Mouse (Mus musculus) liver, embryonic 16.5 days (tissue): ENCODE results near the gene Trim11. TPM values are rescaled to one million over a fixed set of nuclear protein-coding genes. Genes with fewer than 3 reads are reported as not detected.
A peak's percentile ranks its signal among the peaks of the same experiment; 100 is the strongest.

Source experiments
- ATAC-seq: fragments of 200-750 bp; cut with Nextera tagmentation; 2 replicates; pipeline ENCODE4 v1.8.0; 2017; ENCODE audit warnings: low read depth, mild to moderate bottlenecking, moderate number of reproducible peaks, moderate library complexity
- H3K27ac ChIP-seq: fragments of 300-500 bp; sonication (generic); 2 replicates; pipeline ENCODE4 v1.5.1; 2014; ENCODE audit warnings: mild to moderate bottlenecking, low read length
- H3K27me3 ChIP-seq: fragments of 300-500 bp; sonication (generic); 2 replicates; pipeline ENCODE4 v1.6.1; 2014; ENCODE audit warnings: low read depth, low read length, mixed read lengths; ENCODE audit not compliant: control insufficient read depth, insufficient read depth
- H3K36me3 ChIP-seq: fragments of 300-500 bp; sonication (generic); 2 replicates; pipeline ENCODE4 v1.6.1; 2014; ENCODE audit warnings: mild to moderate bottlenecking; ENCODE audit not compliant: control insufficient read depth, insufficient read depth
- H3K4me1 ChIP-seq: fragments of 300-500 bp; sonication (generic); 2 replicates; pipeline ENCODE4 v1.6.1; 2014; ENCODE audit warnings: low read depth, low read length, mixed read lengths; ENCODE audit not compliant: control insufficient read depth
- H3K4me2 ChIP-seq: fragments of 300-500 bp; sonication (generic); 2 replicates; pipeline ENCODE4 v1.6.1; 2014; ENCODE audit warnings: low read depth, low read length, mixed read lengths
- H3K4me3 ChIP-seq: fragments of 300-500 bp; sonication (generic); 2 replicates; pipeline ENCODE4 v1.5.1; 2014; ENCODE audit warnings: low read depth, mild to moderate bottlenecking, low read length
- H3K9ac ChIP-seq: fragments of 300-500 bp; sonication (generic); 2 replicates; pipeline ENCODE4 v1.6.1; 2014; ENCODE audit warnings: low read depth, low read length
- H3K9me3 ChIP-seq: fragments of 300-500 bp; sonication (generic); replicated peaks from 2 replicates; pipeline ENCODE4 v1.6.1; 2016; ENCODE audit warnings: low read length; ENCODE audit not compliant: control insufficient read depth
- WGBS: fragments of 180-500 bp; shearing (Covaris S2); extraction: QIAGEN DNeasy Blood & Tissue Kit; methylation state at CpG from one replicate; pipeline ENCODE4 v1.1.7; 2014; ENCODE audit not compliant: insufficient replicate concordance; 5-methylcytosine and 5-hydroxymethylcytosine counted together
- polyA plus RNA-seq: library from polyadenylated mRNA; unstranded; fragments of >200 nt; fragmentation: Nextera tagmentation; extraction: Ambion mirVana; gene quantifications from 2 replicates; pipeline ENCODE4 v1.2.1, GENCODE M21; 2015

Gene Trim11
- polyA plus RNA-seq, 1 experiment from 2014 or later: 8.2 TPM

GRCm38 (mm10) chr11:58970831-58971530, 6.9 kb upstream of the Trim11 start:
- H3K9me3 ChIP-seq: no peaks in the 10 kb centered on the region
- peaks cover 2% of the 10 kb centered on the region; the same call in 1 of the 2 replicates for H3K36me3 ChIP-seq
- no peak overlapping the region for H3K4me2 ChIP-seq
- no peak overlapping the region for H3K27ac ChIP-seq
- WGBS: 83% methylated on average over 21 of the region's 21 CpGs
- H3K4me3 ChIP-seq: no peak overlapping the region
- peaks cover 5% of the 10 kb centered on the region for H3K4me1 ChIP-seq
- H3K9ac ChIP-seq: no peak overlapping the region
- no peak for ATAC-seq
- H3K27me3 ChIP-seq: no peaks in the 10 kb centered on the region

- Histone ChIP-seq H3K4me3 (no peak overlapping the region), H3K27me3 (no peaks in the 10 kb centered on the region), H3K9me3 (no peaks in the 10 kb centered on the region), H3K4me2 (no peak overlapping the region), H3K4me1 (peaks cover 5% of the 10 kb centered on the region), H3K36me3 (peaks cover 2% of the 10 kb centered on the region; the same call in 1 of the 2 replicates), H3K9ac (no peak overlapping the region), H3K27ac (no peak overlapping the region)
- ATAC-seq: no peak
- 84% methylated on average over 3 of the region's 3 CpGs for WGBS
These were observed 6.1 kb upstream of the Trim11 start for GRCm38 (mm10) chr11:58971796-58972195.

- 70% methylated on average over 3 of the region's 3 CpGs for WGBS
- no peaks in the 10 kb centered on the region for H3K27me3 ChIP-seq
- H3K4me1 ChIP-seq: peaks cover 13% of the 10 kb centered on the region
- peaks cover 2% of the 10 kb centered on the region; the same call in 1 of the 2 replicates for H3K36me3 ChIP-seq
- H3K4me3 ChIP-seq: no peak overlapping the region
- H3K9me3 ChIP-seq: no peaks in the 10 kb centered on the region
- H3K4me2 ChIP-seq: no peak overlapping the region
- no peak overlapping the region for H3K27ac ChIP-seq
- no peak overlapping the region for H3K9ac ChIP-seq
- ATAC-seq: no peak
These were observed 3.5 kb upstream of the Trim11 start for GRCm38 (mm10) chr11:58974414-58974813.

GRCm38 (mm10) chr11:58977150-58977549, 743 bp upstream of the Trim11 start:
- peak overlapping the region; percentile 84 for H3K27ac ChIP-seq
- ATAC-seq: peak; percentile 60; the same call in 1 of the 2 replicates
- peak overlapping the region; percentile 92 for H3K4me2 ChIP-seq
- under 1% methylated on average over 29 of the region's 29 CpGs for WGBS
- peak overlapping the region; percentile 97 for H3K4me3 ChIP-seq
- no peaks in the 10 kb centered on the region for H3K27me3 ChIP-seq
- peak overlapping the region; percentile 92 for H3K9ac ChIP-seq
- no peaks in the 10 kb centered on the region for H3K9me3 ChIP-seq
- peaks cover 33% of the 10 kb centered on the region for H3K4me1 ChIP-seq
- H3K36me3 ChIP-seq: no peaks in the 10 kb centered on the region; the same call in 1 of the 2 replicates

GRCm38 (mm10) chr11:58977607-58978026, 276 bp upstream of the Trim11 start:
- Histone ChIP-seq H3K27ac (peak overlapping the region; percentile 84), H3K4me1 (peaks cover 33% of the 10 kb centered on the region), H3K4me3 (peak overlapping the region; percentile 97), H3K9ac (peak overlapping the region; percentile 92), H3K4me2 (peak overlapping the region; percentile 92), H3K27me3 (no peaks in the 10 kb centered on the region), H3K9me3 (no peaks in the 10 kb centered on the region), H3K36me3 (peaks cover 2% of the 10 kb centered on the region; the same call in 1 of the 2 replicates)
- under 1% methylated on average over 21 of the region's 21 CpGs for WGBS
- ATAC-seq: no peak

- peak overlapping the region; percentile 84 for H3K27ac ChIP-seq
- peak; percentile 3; the same call in 1 of the 2 replicates for ATAC-seq
- 0% methylated on average over 5 of the region's 5 CpGs for WGBS
- H3K4me1 ChIP-seq: peaks cover 33% of the 10 kb centered on the region
- no peaks in the 10 kb centered on the region for H3K27me3 ChIP-seq
- H3K36me3 ChIP-seq: peaks cover 6% of the 10 kb centered on the region
- peak overlapping the region; percentile 92 for H3K9ac ChIP-seq
- H3K9me3 ChIP-seq: no peaks in the 10 kb centered on the region
- peak overlapping the region; percentile 97 for H3K4me3 ChIP-seq
- H3K4me2 ChIP-seq: peak overlapping the region; percentile 92
These were observed 775 bp downstream of the Trim11 start for GRCm38 (mm10) chr11:58978706-58979030.

- 30% methylated on average over 3 of the region's 3 CpGs for WGBS
- Histone ChIP-seq H3K4me3 (peak overlapping the region; percentile 97), H3K9me3 (no peaks in the 10 kb centered on the region), H3K4me2 (peak overlapping the region; percentile 92), H3K36me3 (peaks cover 11% of the 10 kb centered on the region), H3K27ac (peak overlapping the region; percentile 84), H3K4me1 (peaks cover 33% of the 10 kb centered on the region), H3K9ac (peak overlapping the region; percentile 92), H3K27me3 (no peaks in the 10 kb centered on the region)
- peak; percentile 37; the same call in 1 of the 2 replicates for ATAC-seq
These were observed 1.3 kb downstream of the Trim11 start for GRCm38 (mm10) chr11:58979183-58979582.

- Histone ChIP-seq H3K4me1 (peaks cover 33% of the 10 kb centered on the region), H3K27me3 (no peaks in the 10 kb centered on the region), H3K4me3 (peak overlapping the region; percentile 97), H3K36me3 (peaks cover 14% of the 10 kb centered on the region), H3K9me3 (no peaks in the 10 kb centered on the region), H3K27ac (peak overlapping the region; percentile 84), H3K4me2 (peak overlapping the region; percentile 92), H3K9ac (peak overlapping the region; percentile 92)
- WGBS: 51% methylated on average over 7 of the region's 7 CpGs
- ATAC-seq: peak; percentile 36; the same call in 1 of the 2 replicates
These were observed 1.8 kb downstream of the Trim11 start for GRCm38 (mm10) chr11:58979661-58980060.

- Histone ChIP-seq H3K27me3 (no peaks in the 10 kb centered on the region), H3K36me3 (peaks cover 14% of the 10 kb centered on the region), H3K4me3 (peak overlapping the region; percentile 21; the same call in 1 of the 2 replicates), H3K9me3 (no peaks in the 10 kb centered on the region), H3K9ac (peak overlapping the region; percentile 92; the same call in 1 of the 2 replicates), H3K4me2 (peak overlapping the region; percentile 92), H3K27ac (no peak overlapping the region), H3K4me1 (peaks cover 33% of the 10 kb centered on the region)
- no peak for ATAC-seq
- 71% methylated on average over 5 of the region's 5 CpGs for WGBS
These were observed 2.6 kb downstream of the Trim11 start for GRCm38 (mm10) chr11:58980381-58980990.
